Mouse (Mus musculus) kidney, adult 8-10 months (tissue): ENCODE measurements around the gene Mapk1ip1l.
"Not testable (repeated sequence)": the region's sequence is repeated elsewhere in the genome, so short reads cannot be mapped to it uniquely, and the experiment has no call there.

ENCODE experiments used
- DNase-seq, 2 experiments: peaks; one replicate each; pipeline ENCODE4 v3.0.0; 2022

Mapk1ip1l gene

DNA sequence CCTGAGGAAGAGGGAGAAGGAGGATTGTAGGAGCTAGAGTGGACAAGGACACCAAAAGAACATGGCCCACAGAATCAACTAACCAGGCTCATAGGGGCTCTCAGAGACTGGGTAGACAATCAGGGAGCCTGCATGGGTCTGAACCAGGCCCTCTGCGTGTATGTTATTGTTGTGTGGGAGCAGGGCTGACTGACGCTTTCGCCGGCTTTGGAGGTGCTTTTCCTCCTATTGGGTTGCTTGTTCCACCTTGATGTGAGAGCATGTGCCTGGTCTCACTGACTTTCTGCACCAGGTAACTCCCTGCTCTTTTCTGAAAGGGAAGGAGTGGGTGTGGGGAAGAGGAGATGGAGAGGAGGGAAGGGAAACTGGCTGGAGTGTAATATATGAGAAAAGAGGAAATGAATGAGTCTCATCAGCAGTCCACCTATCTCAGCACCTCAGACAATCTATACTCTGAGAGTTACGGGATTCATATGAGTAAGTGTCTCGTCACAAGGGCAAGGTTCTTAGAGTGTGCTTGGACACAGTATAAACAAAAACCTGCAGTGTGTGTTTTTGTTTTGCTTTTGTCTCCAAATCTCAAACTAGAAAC is 6.8 kb downstream of the Mapk1ip1l start:
- no peak for DNase-seq

DNA sequence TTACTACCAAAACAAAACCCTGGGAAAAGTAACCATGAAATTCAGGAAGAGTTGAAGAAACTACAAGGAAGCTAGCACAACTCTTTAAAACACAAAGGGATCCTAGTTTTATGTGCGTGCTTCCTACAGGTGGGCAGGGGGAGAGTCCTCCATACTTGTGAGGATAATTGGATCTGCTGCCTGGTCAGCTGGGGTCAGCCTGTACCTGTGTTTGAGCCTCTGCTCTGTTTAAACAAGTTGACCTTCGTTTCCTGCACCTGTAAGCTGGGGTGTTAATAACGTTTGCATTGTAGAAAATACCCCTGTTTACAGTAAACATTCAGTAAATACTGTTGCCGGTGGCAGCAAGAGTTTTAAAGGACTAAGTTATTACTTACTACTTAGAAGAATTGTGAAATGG is 7.9 kb downstream of the Mapk1ip1l start:
- DNase-seq, result no peak

DNA sequence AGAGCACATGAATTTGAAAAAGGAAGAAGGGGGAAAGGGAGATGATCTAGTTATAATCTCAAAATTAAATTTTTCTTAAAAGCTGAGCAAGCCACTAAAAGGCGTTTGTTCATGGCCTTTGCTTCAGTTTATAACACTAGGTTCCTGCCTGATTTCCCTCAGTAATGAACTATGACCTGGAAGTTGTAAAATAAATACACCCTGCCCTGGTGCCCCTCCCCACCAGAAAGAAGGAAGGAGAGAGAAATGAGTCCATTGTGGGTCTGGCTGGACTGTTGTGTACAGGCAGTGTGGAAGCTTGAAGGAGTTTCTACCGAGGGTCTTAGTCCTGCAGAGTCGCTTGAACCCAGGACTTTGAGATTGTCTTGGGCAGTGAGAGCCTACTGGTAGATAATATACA is 9.6 kb downstream of the Mapk1ip1l start:
- no peak for DNase-seq

DNA sequence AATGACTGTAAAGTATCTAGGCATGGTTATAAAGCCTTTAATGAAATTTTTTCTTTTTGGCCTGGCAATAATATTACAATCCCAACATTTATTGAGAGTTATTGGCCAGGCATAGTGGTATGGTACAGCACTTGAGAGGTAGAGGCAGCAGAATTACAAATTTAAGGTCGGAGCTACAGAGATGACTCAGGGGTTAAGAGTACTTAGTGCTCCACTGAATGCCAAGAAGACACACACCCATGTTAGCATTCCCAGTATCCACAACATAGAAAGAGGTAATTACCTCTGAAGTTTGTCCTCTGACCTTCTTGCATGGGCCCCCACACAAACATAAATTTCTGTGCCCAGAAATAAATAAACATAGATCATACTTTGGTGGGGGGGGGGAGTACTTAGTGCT is 11.0 kb downstream of the Mapk1ip1l start:
- DNase-seq, result no peak

DNA sequence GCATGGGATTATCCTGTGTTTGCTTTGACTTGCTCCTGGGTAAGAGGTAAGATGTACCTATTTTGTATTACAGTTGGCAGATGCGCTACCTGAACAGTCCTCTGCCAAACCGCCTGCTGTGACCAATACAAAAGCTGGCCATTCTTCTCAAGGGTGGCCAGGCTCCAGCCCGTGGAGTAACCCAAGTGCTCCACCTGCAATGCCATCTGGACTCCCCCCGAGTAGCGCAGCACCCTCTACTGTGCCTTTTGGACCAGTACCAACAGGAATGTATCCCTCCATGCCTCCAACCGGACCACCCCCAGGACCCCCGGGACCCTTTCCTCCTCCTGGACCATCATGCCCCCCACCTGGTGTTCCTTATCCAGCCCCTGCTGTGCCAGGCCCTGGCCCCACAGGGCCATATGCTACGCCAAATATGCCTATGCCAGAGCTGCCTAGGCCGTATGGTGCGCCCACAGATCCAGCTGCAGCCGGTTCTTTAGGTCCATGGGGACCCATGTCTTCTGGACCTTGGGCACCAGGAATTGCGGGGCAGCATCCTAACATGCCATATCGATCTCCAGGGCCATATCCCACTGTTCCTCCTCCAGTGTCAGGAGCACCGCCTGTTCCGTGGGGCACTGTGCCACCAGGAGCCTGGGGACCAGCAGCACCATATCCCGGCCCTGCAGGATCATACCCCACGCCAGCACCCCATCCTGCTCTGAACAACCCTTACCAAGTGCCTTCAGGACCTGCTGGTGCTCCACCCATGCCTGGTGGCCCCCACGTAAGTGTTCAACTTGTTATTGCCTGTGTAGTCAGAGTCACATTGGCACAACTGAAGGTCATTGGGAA is 12.5 kb downstream of the Mapk1ip1l start:
- no peak for DNase-seq

DNA sequence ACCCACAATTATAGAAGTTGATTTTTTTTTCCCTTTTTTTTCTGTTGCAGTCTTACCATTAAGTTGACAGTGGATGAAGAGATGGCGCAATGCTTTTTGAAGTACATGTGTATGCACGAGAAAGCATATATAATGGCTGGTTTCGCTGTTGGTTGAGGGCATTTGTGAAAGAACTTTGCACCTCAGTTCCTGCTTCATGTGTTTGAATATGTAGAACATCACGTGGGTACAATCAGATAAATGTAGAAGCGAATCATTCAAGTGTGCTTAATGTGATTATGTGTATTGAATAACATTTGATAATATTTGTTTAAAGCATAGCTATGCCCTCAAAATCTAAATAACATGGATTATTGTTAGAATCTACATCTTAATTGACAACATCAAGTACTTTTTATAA is 21.3 kb downstream of the Mapk1ip1l start:
- DNase-seq, result no peak

DNA sequence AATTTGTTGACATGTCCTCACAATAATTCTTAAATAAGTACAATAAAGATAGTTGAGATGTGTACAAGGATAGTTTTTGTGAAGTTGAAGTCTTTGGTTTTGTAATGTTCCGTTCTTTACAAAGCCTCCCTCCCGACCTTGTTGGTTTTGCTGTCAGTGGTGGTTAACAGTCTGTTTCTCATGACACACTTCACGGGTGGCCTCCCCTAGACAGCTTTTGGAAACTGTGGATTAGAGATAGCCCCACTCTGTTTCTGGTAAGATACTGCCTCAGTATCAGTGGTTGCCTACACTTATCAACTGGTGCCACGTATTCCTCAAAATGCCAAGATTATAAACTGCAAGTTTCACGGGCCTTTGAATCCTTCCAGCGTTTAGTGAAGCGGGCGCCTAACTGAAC is 23.5 kb downstream of the Mapk1ip1l start:
- DNase-seq, result not testable (repeated sequence)

DNA sequence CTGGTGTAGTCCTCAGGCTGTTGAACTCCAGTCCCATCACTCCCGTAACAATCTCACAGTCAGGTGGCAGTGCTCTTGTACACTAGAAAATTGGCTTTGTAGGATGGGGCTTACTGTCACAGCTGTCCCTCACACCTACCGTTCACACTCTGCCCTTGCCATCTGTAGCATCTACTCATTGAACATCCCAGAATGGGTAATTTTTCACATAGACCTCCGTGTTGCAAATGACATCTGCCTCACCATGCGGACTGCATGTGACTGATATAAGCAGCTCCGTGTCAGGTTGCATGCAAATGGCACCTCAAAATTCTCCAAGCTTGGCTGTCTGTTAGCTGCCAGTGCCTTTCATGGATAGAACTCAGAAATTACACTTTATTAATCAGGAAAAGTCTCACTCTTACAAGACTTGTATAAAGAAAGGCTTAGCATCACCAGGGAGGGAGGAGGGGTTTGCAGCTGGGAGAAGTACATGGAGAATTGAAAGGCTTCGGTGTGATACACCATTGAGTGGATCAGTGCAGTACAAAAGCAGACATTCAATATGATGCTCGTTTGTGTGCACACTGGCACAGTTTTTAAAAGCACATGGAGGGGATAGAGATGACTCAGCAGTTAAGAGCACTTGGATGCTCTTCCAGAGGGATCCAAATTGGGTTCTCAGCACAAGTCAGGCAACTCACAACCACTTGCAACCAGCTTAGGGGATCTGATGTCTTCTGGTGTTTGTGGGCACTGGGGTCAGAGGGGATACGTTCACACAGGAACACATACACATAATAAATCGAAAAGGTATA is 28.1 kb downstream of the Mapk1ip1l start:
- no peak for DNase-seq

DNA sequence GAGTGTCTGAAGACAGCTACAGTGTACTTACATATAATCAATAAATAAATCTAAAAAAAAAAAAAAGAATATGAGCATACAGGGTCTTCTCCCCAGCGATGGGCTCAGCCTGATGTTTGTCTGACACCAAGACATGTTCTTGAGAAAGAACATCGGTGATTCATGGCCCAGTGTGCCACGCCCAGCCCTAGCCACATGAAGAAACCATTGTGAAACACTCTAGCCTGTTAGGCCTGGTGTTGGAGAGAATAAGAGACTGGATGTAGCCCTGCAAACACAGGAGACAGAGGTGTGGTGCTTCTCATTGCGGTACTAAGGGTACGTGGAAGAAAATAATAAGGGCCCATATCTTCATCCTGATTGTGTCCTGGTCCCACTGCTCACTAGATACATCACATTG is 29.3 kb downstream of the Mapk1ip1l start:
- no peak for DNase-seq

DNA sequence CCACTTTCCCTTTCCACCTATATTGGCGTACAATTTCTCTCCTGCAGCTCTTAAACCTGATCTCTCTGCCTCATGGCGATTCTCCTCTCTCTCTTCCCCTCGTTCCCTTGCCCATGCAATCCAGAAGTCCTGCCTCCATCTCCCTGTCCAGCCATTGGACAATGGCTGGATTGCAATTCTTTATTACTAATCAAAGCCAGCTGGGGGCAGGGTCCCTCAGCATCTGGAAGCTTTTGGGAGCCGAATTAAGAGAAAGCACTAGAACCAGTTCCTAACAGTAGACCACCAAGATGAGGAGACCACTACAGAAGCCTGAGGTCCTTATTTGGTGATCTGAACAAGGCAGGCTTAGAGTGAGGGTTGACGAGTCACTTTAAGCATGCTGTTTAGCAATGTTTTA is 33.9 kb downstream of the Mapk1ip1l start:
- DNase-seq, result no peak

DNA sequence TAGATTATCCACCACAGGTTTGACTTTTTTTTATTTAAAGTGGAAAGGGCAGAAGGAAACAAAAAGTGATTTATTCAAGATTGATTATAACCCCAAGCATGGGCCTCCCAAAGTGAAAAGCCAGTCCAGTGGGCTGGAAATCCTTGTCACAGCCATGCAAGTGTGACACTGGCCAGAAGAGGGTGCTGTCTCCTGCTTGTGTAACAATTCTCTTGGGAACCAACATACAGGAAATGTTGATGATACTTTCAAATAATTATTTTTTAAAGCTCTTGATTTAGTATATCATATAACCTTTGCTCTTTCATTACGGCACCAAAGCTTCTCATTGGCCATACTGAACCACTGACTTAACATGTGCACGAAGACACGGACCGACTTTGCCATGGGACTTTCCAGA is 36.8 kb downstream of the Mapk1ip1l start:
- peak; percentile 37 to 74 for DNase-seq

DNA sequence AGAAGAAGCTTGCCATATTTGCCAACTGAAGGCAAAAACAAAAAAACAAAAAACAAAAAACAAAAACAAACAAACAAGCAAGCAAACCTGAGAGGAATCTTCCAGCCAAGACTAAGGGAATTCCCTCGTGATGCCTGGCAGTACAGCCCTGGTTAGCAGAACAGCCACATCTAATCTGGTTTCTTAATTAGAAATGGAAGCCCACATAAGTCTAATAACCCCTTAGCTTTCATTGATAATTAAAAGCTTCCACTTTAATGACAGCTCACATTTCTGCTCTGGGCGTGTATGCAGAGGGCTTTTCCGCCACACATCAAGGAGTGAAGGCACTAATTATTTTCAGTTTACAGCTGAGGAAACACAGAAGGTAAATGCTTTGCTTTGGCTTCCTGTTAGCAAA is 37.2 kb downstream of the Mapk1ip1l start:
- DNase-seq, result no peak

DNA sequence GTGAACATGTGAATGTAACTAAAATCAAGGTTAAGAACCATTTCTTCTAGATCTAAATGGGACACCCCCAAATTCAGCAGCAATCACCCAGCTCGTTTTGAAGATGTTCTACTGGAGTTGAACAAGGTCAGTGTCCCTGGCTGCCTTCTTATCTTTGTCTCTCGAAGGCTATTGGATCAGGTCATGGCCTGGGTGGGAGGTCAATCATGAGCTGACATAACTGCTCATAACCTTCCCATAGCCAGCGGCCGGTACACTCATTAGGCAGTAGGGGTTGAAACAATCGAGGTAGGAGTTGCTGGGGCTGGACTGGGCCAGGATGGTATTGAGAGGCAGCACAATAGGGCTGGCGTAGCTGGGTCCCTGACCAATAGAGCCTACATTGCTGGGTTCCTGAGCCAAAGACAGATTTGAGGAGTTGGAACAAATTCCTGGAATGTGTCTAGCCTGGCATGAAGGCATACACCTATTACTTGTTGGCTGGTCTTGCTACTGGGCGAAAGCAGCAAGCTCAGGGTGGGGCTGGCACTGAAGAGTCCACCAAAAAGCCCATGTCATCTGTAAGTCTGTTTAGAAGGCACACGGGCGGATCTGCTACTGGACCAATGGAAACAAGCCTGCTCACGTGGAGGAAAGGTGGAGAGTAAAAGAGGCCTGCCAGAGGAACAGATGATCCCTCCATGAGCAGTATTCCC is 42.3 kb downstream of the Mapk1ip1l start:
- no peak for DNase-seq

DNA sequence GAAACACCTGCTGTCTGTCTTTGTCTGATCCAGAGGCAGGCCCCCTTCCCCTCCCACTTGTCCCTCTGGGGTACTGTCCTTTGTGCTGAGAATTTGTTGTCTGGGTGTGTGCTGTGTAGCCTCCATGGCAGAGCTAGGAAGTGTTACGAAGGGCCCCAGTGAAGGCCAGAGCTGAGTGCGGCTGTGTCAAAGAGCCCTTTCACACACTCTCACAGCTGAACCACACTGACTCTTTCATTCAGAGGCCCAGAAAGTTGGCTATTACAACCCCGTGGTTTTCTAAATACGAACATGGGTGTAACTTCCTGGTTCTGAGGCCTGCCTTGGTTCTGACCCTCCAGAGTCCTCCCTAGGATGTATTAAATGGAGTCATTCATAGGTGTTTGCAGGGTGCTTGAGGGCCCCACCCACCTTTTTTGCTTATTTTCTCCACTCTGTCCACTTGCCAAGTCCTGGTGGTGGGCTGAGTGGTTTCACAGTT is 43.8 kb downstream of the Mapk1ip1l start:
- DNase-seq, result no peak

DNA sequence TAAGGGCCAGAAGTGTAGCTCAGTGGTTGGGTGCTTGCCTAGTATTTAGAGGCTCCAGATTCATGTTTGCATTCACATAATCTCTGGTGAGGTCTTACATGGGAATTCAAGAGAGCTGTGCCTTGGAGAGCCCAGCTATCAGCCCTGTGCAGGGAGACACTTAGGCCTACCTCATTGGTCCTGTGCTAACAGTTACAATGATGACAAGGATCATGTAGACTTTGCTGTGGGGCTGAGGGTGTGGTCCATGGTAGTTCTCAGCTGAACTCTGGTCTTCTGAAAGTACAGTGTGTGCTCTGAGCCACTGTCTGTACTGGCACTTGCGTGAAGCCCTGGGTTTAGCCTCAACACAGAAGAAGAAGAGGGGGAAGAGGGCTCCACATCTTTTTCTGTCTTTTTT is 48.6 kb downstream of the Mapk1ip1l start:
- DNase-seq, result no peak

DNA sequence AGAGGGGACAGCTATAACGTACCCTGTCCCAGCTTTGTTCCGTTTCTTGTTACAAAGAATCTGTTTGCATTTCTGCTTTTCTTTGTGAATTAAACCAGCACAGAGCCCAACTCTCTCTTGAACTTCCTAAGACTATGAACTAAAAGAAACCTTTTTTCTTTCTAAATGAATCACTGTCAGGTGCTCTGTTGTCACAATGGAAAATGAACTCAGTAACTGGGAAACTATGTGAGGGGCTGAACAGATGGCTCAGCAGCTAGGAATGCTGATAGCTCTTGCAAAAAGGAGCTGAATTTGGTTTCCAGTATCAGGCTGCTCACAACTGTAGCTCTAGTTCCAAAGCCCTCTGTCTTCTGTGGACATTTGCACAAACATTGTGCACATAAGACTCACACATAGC is 52.9 kb downstream of the Mapk1ip1l start:
- DNase-seq, result no peak

DNA sequence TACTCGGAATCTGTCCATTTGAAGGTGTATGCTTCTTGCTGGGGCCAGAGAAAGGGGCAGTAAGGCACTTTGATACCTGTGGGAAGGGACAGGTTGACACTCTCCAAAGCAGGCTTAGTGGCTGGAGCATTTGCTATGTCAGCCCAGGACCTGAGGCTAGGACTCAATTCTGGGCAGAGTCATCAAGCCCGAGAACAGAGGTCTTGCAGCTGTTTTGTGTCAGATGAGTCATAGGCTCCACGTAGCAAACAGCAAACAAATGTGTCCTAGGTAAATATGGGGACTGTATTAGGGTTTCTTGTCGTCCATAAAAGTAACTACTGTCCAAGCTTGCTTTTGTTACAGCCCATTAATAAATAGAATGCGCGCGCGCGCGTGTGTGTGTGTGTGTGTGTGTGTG is 54.2 kb downstream of the Mapk1ip1l start:
- no peak for DNase-seq

DNA sequence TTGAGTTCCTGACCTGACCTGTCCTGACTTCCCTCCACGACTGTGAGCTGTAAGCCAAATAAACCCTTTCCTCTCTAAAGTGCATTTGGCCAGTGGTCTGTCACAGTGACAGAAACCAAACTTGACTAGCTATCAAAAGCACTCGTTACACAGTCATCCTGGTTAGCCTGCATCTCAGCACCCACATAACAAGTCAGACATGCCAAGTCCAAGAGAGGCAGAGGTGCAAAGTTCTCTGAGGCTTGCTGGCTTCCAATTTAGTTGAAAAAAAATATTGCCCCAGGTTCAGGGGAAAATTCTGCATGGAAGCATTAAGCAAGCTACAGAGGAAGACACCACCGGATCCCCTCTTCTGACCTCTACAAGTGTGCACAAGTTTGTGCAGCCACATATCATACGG is 55.2 kb downstream of the Mapk1ip1l start:
- peak in 1 of 2 experiments; percentile 28 for DNase-seq

DNA sequence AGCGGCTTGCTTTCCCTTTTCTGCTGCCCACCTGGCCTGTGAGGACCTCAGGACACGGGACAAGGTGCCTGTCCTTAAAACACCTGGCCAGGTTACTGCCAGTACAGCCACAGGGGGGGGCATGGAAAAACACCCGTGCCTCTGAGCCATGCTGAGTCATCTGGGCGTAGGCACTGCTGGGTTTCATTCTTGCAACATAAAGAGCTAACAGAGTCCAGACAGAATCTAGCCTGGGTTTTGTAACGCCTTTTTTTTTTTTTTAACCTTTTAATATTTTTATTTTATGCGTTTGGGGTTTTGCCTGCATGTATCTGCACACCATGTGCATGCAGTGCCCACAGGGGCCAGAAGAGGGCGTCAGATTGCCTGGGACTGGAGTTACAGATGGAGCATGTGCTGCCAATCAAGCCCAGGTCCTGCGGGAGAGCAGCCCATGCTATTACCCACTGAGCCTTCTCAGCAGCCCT is 56.1 kb downstream of the Mapk1ip1l start:
- peak in 1 of 2 experiments; percentile 36 for DNase-seq

DNA sequence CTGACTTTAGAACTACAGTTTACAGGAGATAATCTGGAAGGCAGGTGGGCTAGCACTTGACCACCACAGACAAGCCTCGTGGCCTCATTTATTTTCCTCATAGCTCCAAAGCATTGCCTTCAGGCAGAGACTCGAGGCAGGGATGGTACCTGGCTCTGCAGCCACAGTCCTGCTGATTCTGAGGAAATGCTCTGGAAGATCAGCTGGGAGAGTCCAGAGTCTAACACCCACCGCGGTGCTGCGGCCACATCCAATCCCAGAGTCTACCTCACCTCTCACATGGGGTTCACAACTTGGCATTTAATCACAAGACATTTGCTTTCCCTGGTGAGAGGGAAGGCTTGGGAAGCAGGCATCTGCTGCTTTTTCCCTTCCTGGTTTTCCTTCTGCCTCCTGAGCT is 56.9 kb downstream of the Mapk1ip1l start:
- no peak for DNase-seq

DNA sequence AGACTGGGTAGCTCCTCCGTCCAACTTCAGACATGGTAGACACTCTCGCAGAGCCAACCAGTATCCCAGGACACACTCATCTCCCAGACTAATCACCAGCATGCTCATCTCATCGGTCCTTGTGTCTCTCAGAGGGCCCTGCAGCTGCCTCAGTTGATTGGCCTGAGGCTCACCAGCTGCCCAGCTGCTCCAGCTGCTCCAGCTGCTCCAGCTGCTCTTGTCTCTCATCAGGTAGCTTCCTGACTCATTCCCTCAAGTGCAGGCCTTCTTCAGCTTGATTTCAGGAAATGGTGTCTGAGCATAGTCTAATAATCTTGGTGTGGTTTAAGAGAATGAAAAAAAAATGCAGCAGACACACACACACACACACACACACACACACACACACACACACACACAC is 58.6 kb downstream of the Mapk1ip1l start:
- no peak for DNase-seq

DNA sequence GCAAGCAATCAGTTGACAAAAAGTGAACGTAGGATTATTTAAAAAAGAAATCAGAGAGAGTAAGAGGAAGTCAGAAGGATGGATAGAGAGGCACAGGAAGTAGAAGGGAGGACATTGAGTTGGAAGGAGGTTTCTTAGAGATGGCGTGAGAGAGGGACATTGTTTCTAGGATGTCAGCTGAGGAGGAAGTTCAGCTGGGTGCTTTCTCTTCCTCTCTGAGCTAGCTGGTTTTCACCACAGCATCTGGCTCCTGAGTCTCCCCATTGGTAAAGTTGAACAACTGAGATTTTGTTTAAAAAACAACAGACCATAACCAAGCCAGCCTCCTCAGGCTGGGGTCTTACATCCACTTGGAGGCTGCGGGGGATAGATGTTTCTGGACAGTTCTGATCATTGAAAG is 61.5 kb downstream of the Mapk1ip1l start:
- DNase-seq, result no peak

DNA sequence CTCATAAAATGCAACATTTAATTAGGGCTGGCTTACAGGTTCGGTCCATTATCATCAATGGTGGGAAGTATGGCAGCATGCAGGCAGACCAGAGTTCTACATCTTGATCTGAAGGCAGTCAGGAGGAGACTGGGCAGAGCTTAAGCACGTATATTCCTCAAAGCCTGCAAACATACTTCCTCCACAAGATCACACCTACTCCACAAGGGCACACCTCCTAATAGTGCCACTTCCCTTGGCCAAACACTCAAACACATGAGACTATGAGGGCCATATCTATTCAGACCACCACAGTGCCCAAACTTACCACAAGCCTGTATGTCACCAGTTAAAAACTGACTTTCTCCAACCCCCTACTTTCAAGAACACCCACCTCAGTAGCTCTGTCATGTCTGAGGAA is 63.4 kb downstream of the Mapk1ip1l start:
- no peak for DNase-seq
